Mouse (Mus musculus) thymus, postnatal 10 days (tissue): ENCODE data around the gene Pde4d.

ENCODE experiments used
- DNase-seq, 2 experiments: peaks; one replicate each; pipeline ENCODE4 v3.0.0; 2021; ENCODE audit warnings: low spot score in 2 of 2

The Pde4d gene

GRCm38 (mm10) chr13:109686906-109687305, 1237.2 kb downstream of the Pde4d start:
- no peak for DNase-seq

GRCm38 (mm10) chr13:109688195-109688594, 1238.4 kb downstream of the Pde4d start:
- no peak for DNase-seq

GRCm38 (mm10) chr13:109689176-109689575, 1239.4 kb downstream of the Pde4d start:
- DNase-seq: no peak

- no peak for DNase-seq
Measured at GRCm38 (mm10) chr13:109690558-109690957, 1240.8 kb downstream of the Pde4d start.

GRCm38 (mm10) chr13:109692851-109693250, 1243.1 kb downstream of the Pde4d start:
- no peak for DNase-seq

- DNase-seq: no peak
Measured at GRCm38 (mm10) chr13:109693769-109694168, 1244.0 kb downstream of the Pde4d start.

- no peak for DNase-seq
Measured at GRCm38 (mm10) chr13:109694293-109694692, 1244.5 kb downstream of the Pde4d start.

GRCm38 (mm10) chr13:109695098-109695497, 1245.3 kb downstream of the Pde4d start:
- no peak for DNase-seq

- no peak for DNase-seq
Measured at GRCm38 (mm10) chr13:109706141-109706540, 1256.4 kb downstream of the Pde4d start.

- DNase-seq: no peak
Measured at GRCm38 (mm10) chr13:109706579-109706978, 1256.8 kb downstream of the Pde4d start.

GRCm38 (mm10) chr13:109707154-109707553, 1257.4 kb downstream of the Pde4d start:
- no peak for DNase-seq

- no peak for DNase-seq
Measured at GRCm38 (mm10) chr13:109708326-109708725, 1258.6 kb downstream of the Pde4d start.

GRCm38 (mm10) chr13:109714581-109714980, 1264.8 kb downstream of the Pde4d start:
- no peak for DNase-seq

GRCm38 (mm10) chr13:109715321-109715720, 1265.6 kb downstream of the Pde4d start:
- no peak for DNase-seq

GRCm38 (mm10) chr13:109720127-109720713, 1270.5 kb downstream of the Pde4d start:
- no peak for DNase-seq

GRCm38 (mm10) chr13:109722237-109723119, 1272.7 kb downstream of the Pde4d start:
- DNase-seq: no peak

GRCm38 (mm10) chr13:109727346-109727745, 1277.6 kb downstream of the Pde4d start:
- no peak for DNase-seq

GRCm38 (mm10) chr13:109729612-109730011, 1279.9 kb downstream of the Pde4d start:
- DNase-seq: no peak

- no peak for DNase-seq
Measured at GRCm38 (mm10) chr13:109732655-109733376, 1283.1 kb downstream of the Pde4d start.

- DNase-seq: no peak
Measured at GRCm38 (mm10) chr13:109736290-109737078, 1286.7 kb downstream of the Pde4d start.

- no peak for DNase-seq
Measured at GRCm38 (mm10) chr13:109746492-109746891, 1296.7 kb downstream of the Pde4d start.
